Mouse (Mus musculus) brown adipose tissue, adult 24 weeks (tissue): ENCODE data around the gene Il22ra2. TPM values are rescaled to one million over a fixed set of nuclear protein-coding genes. Genes with fewer than 3 reads are reported as not detected.

Experiments used
- H3K27ac ChIP-seq: fragments of 200-500 bp; replicated peaks from 2 replicates; pipeline ENCODE4 v1.5.1; 2012; ENCODE audit warnings: low read depth, mild to moderate bottlenecking, low read length
- H3K4me1 ChIP-seq: fragments of 200-500 bp; 2 replicates; pipeline ENCODE4 v1.6.1; 2012; ENCODE audit warnings: low read length, mixed read lengths; ENCODE audit not compliant: control insufficient read depth, insufficient read depth, insufficient read length
- H3K4me3 ChIP-seq: fragments of 200-500 bp; 2 replicates; pipeline ENCODE4 v1.5.1; 2012; ENCODE audit warnings: low read depth, mild to moderate bottlenecking, low read length, moderate library complexity; ENCODE audit not compliant: insufficient read depth
- polyA plus RNA-seq: library from polyadenylated mRNA; stranded (reverse); fragments of >200 nt; gene quantifications from 2 replicates; pipeline ENCODE4 v1.2.4, GENCODE M21; 2012; ENCODE audit not compliant: missing spikeins, insufficient read depth, insufficient read length

Il22ra2 gene
- 0.46 TPM in 1 of 2 replicates, not detected in the other for polyA plus RNA-seq

DNA sequence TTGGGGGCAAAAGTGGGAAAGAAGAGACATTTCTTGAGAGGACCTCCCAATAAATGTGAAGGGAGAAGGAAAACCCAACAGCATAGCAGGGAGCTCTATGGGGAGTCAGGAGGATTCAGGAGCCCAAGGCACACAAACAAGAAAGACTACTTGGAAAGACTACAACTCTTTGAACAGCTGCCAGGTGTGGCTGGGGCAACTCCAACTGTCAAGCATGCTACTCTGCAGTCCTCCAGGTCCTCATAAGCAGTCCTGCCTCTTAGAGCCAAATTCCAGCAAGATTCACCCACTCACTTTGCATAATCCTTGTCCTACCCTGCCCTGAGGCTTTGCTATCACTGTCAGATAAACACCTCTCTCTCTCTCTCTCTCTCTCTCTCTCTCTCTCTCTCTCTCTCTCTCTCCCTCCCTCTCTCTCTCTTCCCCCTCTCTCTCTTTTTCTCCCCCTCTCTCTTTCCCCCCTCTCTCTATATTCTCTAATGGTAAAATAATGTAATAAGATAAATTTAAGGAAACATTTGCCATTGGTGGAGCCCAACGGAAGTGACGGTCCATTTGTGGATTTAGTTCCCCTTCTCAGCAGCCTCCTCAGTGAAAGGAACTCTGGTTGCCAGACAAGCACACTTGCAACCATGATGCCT is at the start of gene Il22ra2:
Gene Il22ra2, plus strand, starts transcription at position 591 of the 641 bp plus-strand sequence.
- Histone ChIP-seq H3K4me1 (no peaks in the 10 kb centered on the region), H3K27ac (no peak within 1 kb of the TSS), H3K4me3 (no peak within 1 kb of the TSS)

DNA sequence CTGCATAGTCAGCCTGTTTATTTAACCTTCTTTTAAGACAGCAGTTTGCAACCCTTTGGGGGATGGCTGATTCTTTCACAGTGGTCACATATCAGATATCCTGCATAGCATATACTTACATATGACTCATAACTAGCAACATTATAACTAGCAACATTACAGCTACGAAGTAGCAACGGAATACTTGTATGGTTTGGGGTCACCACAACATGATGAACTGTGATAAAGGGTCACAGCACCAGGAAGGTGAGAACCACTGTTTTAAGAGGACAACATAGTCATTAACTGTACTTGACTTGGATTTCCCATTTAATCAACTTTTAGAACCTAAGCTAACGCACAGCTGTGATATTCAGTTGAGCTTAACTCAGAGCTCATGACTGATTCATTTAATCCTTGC is 44.2 kb upstream of the Il22ra2 start:
- Histone ChIP-seq H3K27ac (no peak overlapping the region), H3K4me1 (no peaks in the 10 kb centered on the region)

GRCm38 (mm10) chr10:19578001-19578400 is 43.8 kb upstream of the Il22ra2 start:
- H3K27ac ChIP-seq: no peak overlapping the region
- no peak overlapping the region for H3K4me3 ChIP-seq
- peaks cover 1% of the 10 kb centered on the region; the same call in 1 of the 2 replicates for H3K4me1 ChIP-seq

More for the DNA sequence above, 44.2 kb upstream of the Il22ra2 start:
- H3K4me3 ChIP-seq: no peak overlapping the region

DNA sequence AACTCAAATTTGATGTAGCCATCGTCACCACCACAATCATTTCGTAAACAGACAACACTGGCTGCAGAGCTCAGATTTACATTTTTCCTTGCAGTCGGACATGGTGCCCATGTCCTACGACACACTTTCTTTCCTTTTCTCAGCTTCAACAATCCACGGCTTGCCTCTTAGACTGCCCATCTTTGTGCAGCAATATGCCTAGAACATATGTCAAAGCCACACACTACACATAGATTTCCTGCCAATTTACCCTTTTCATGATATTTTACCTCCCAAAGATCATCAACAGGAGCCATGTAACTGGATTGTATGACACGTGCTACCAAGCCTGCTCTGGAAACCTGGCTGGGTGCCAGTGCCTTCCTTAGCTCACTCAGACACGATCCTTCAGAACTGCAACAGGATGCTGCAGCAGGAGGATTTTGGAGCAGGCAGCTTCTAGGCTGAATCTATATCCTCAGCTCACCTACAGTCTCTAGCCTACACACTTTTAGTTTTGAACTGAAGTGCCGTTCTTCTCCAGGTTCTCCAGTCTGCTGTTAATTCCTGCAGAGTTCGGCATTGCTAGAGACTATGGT is 43.3 kb upstream of the Il22ra2 start:
- Histone ChIP-seq H3K27ac (0 out of 2 replicates have a peak overlapping the region, but pooled peaks have one; percentile 39), H3K4me1 (peaks cover 5% of the 10 kb centered on the region; the same call in 1 of the 2 replicates), H3K4me3 (no peak overlapping the region)

DNA sequence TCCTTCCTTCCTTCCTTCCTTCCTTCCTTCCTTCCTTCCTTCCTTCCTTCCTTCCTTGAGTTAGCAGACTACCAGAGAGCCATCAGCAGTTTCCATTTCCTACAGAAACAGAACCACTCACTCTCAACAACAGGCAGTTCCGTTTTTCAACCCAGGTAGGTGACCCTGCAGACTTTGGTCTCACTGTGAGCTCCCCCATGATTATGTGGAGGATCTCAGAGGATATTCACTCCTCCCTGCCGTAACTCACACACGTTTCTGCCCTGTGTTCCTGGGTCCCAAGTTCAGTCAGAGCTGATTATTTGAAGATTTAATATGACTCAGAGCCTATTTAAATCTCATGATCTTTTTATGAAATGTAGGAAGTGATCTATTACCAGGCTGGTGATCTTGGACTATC is 41.1 kb upstream of the Il22ra2 start:
- H3K4me1 ChIP-seq: peaks cover 5% of the 10 kb centered on the region; the same call in 1 of the 2 replicates
- H3K27ac ChIP-seq: no peak overlapping the region
- no peak overlapping the region for H3K4me3 ChIP-seq

GRCm38 (mm10) chr10:19581844-19582582 is 39.8 kb upstream of the Il22ra2 start:
- H3K4me3 ChIP-seq: no peak overlapping the region

GRCm38 (mm10) chr10:19582806-19583430 is 38.9 kb upstream of the Il22ra2 start:
- peaks cover 5% of the 10 kb centered on the region; the same call in 1 of the 2 replicates for H3K4me1 ChIP-seq
- H3K27ac ChIP-seq: peak overlapping the region; percentile 83
- H3K4me3 ChIP-seq: no peak overlapping the region

More at GRCm38 (mm10) chr10:19581844-19582582, 39.8 kb upstream of the Il22ra2 start:
- peaks cover 5% of the 10 kb centered on the region; the same call in 1 of the 2 replicates for H3K4me1 ChIP-seq
- H3K27ac ChIP-seq: peak overlapping the region; percentile 83

DNA sequence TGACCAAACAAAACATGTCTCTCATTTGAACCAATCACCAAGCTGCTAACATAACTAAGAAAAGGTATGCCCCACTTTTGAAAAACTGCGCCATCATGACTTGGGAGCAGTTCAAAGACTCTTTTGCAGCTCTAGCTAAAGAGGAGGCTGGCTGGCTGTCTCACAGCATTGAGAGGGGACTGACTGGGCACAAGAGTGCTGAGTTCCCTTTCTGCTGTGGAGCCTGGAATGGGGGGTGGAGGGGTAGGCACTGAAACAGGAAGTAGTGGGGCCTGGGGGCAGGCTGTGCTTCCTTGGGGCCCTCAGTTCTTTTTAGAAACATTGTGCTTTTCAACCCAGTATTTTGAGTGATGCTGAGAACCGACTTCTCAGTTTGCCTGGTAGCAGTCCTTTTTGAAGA is 37.7 kb upstream of the Il22ra2 start:
- Histone ChIP-seq H3K4me1 (peaks cover 5% of the 10 kb centered on the region; the same call in 1 of the 2 replicates), H3K27ac (peak overlapping the region; percentile 48; the same call in 1 of the 2 replicates), H3K4me3 (no peak overlapping the region)

GRCm38 (mm10) chr10:19584846-19585245 is 37.0 kb upstream of the Il22ra2 start:
- Histone ChIP-seq H3K4me1 (peaks cover 5% of the 10 kb centered on the region; the same call in 1 of the 2 replicates), H3K4me3 (no peak overlapping the region), H3K27ac (no peak overlapping the region)

DNA sequence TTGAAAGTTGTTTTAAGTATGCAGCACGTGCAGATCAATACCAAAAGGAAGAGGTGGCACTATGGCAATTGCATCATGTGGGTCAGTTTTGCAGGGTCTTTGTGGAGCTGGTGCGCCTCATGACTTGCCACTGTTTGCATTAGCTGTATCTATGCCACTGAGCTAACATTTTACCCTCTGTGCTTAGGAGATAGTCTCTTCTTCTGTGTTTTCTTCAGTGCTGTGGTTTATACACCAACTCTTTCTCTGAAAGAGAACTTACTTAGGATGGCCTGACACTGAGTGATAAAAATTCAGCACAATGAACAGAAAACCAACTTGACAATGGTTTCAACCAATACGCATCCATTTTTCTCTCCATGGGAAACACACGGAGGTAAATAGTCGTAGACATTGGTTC is 35.9 kb upstream of the Il22ra2 start:
- Histone ChIP-seq H3K4me1 (peaks cover 5% of the 10 kb centered on the region; the same call in 1 of the 2 replicates), H3K27ac (no peak overlapping the region), H3K4me3 (no peak overlapping the region)

- H3K4me1 ChIP-seq: peaks cover 5% of the 10 kb centered on the region; the same call in 1 of the 2 replicates
- H3K4me3 ChIP-seq: no peak overlapping the region
- no peak overlapping the region for H3K27ac ChIP-seq
These were observed 34.5 kb upstream of the Il22ra2 start for GRCm38 (mm10) chr10:19587281-19587680.

- Histone ChIP-seq H3K4me3 (no peak overlapping the region), H3K4me1 (peaks cover 8% of the 10 kb centered on the region), H3K27ac (no peak overlapping the region)
These were observed 32.2 kb upstream of the Il22ra2 start for GRCm38 (mm10) chr10:19589626-19590025.

DNA sequence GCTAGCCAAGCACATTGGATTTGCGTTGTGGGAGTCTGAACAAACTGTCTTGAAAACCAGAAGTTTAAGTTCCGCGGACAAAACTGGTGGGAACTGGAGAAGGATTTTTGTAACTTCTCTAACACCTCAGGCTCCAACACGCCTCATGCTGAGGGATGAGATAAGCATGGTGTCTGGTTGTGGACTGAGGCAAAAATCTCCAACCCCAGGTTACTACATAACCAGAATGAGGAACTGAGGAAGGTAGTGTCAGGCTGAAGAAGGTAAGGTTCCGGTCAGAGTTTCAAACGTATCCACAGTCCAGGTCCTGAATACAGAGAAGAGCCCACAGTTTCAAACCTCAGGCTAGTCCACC is 30.5 kb upstream of the Il22ra2 start:
- peak overlapping the region; percentile 39 for H3K4me3 ChIP-seq
- peaks cover 14% of the 10 kb centered on the region for H3K4me1 ChIP-seq
- H3K27ac ChIP-seq: peak overlapping the region; percentile 67

DNA sequence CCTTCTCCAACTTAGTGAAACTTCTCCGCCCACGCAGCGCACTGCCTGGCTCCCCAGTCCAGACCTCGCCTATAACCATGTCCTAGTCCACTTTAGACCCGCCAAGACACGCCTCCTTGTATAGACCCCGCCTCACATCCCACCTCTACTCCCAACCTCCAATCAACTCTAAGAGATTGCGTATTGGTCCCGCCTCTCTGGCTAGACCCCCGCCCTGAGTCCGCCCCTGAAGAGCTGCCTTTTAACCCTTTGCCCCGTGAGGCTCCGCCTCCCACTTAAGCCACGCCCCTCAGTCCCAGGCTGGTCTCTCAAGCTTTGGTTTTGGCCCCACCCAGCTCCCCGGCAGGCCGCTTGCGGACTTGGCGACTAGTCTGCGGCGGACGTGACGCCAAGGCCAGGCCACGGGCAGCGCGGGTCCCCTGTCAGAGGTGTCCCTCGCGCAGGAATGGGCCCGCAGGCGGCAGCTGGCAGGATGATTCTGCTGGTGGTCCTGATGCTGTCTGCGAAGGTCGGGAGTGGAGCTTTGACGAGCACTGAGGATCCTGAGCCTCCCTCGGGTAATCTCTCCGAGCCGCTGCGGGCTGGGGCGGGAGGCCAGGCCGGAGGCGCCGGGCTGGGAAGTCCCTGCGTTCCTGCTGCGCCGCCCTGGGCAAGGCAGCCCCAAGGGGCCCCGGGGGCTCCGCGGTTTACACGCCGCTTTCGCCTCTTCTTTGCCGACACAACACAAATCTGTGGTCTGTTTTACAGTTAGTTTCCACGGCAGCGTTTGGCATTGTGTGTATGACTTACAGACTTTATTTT is 30.0 kb upstream of the Il22ra2 start, which contains the start of gene Ifngr1:
Gene Ifngr1, plus strand, starts transcription at position 309 of the 801 bp plus-strand sequence.
- peak within 1 kb of the TSS; percentile 90 for H3K4me3 ChIP-seq
- H3K27ac ChIP-seq: peak within 1 kb of the TSS; percentile 98
- H3K4me1 ChIP-seq: peaks cover 18% of the 10 kb centered on the region
